Mouse (Mus musculus) layer of hippocampus, adult 2 months (tissue): ENCODE data around the gene Frmpd1. TPM values are rescaled to one million over a fixed set of nuclear protein-coding genes. Genes with fewer than 3 reads are reported as not detected.

Experiments
- DNase-seq, 2 experiments: peaks; one replicate each; pipeline ENCODE4 v3.0.0; 2022; ENCODE audit warnings: low spot score in 2 of 2
- H3K27ac ChIP-seq: fragments of 200-600 bp; 2 replicates; pipeline ENCODE4 v1.8.1; 2022
- H3K4me3 ChIP-seq: fragments of 200-600 bp; 2 replicates; pipeline ENCODE4 v1.8.1; 2022; ENCODE audit warnings: mild to moderate bottlenecking
- CTCF ChIP-seq: fragments of 200-600 bp; conservative IDR thresholded peaks from 2 replicates; pipeline ENCODE4 v1.8.1; 2022; ENCODE audit warnings: antibody characterized with exemption, mild to moderate bottlenecking, moderate library complexity
- total RNA-seq, 2 experiments: library from RNA; stranded (reverse); gene quantifications; 2 replicates each; pipeline ENCODE4 v1.2.3; 2021

Gene Frmpd1
- total RNA-seq, 2 experiments from 2014 or later, result 15.7 to 16.4 TPM

DNA sequence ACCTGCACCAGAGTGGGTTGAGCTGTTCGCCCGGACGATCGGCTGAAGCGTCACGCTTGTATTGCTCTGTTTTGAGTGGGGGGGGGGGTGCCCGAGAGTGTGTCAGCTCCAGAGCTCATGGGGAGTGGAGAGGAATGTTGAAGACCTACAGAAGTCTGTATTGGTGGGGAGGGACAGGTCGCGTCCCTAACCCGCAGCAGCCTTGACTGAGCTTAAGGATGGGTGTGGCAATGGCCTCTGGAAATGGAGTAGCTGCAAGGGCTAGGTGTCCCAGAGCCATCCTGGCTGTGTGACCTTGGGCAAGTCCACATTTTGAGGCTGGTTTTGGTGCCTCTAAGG lies 625 bp downstream of the Frmpd1 start:
- DNase-seq, result no peak
- TF ChIP-seq CTCF, result no peak
- Histone ChIP-seq H3K27ac (peak overlapping the region; percentile 90), H3K4me3 (peak overlapping the region; percentile 88)

DNA sequence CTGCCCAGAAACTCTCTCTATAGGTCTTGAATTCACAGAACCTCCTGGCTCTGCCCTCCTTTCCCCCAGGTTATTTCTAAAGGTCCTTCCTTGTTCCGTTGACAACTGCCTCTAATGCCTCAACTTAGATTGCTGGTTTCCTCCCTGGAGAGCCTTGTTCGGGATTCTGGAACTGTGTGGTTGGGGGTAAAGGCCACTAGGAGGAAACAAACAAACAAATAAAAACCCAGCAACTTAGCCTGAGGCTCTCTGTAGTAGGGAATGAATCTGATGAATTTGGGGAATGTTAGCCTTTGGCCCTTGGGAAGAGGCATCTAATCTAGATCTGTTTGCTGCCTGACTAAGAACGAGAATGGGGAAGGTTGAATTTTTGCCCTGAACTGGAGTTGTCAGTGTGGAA lies 13.6 kb downstream of the Frmpd1 start:
- TF ChIP-seq CTCF, result no peak
- Histone ChIP-seq H3K4me3 (no peak overlapping the region), H3K27ac (no peak overlapping the region)
- no peak for DNase-seq

GRCm38 (mm10) chr4:45203283-45203682 lies 18.6 kb downstream of the Frmpd1 start:
- DNase-seq, result no peak
- H3K4me3 ChIP-seq, result no peak overlapping the region
- TF ChIP-seq CTCF, result no peak
- no peak overlapping the region for H3K27ac ChIP-seq

DNA sequence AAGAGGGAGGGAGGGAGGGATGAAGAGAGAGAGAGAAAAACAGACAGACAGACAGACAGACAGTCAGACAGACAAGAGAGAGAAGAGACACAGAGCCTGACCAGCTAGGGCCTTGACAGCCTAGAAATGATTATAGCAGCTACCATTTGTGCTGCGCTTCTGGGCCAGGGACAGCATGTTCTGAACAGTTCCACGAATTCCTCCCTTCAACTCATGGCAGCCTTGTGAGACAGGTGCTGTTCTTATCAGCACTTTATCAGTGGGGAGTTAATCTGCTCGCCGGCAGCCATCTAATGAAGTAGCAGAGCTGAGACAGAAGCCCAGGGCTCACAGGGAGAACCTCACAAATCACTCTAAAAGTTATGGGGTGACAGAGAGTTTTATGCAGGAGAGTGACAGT lies 22.8 kb downstream of the Frmpd1 start:
- DNase-seq, result no peak
- no peak for TF ChIP-seq CTCF
- Histone ChIP-seq H3K4me3 (no peak overlapping the region), H3K27ac (peak overlapping the region; percentile 58; the same call in 1 of the 2 replicates)

GRCm38 (mm10) chr4:45208832-45209363 lies 24.2 kb downstream of the Frmpd1 start:
- peak; percentile 22 to 64 for DNase-seq
- Histone ChIP-seq H3K27ac (peak overlapping the region; percentile 58), H3K4me3 (peak overlapping the region; percentile 11; the same call in 1 of the 2 replicates)
- no peak for TF ChIP-seq CTCF

DNA sequence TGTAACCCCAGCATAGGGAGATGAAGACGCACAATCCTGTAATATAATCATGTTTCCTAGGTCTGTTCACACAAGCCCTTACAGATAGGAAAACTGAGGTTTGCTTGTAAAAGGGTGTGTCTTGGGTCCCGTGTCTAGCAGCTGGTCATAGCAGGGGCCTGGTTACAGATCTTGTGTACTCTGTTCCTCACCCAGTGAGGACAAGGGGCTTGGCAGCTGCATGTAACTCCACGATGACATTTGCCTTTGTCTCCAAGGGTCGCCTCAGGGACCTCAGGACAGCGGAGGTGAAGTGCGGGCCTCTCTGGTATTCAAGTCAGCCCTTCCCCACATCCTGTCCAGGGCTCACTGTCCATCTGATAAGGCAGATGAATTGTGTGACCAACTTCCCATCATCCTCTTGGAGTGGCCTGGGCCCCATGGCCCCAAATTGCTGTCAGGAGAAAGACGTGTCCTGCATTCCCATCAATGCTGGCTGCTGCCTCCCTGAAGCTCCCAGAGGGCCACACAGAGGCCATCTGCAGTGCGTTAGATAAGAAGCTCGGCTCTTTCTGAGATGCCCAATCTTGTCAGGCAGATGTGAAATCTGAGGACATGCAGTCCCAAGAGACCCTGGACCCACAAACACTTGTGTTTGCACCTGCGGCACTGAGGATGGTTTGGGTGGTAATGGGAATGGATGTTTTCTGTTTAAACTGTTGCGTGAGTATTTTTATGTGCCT lies 27.8 kb downstream of the Frmpd1 start:
- TF ChIP-seq CTCF, result no peak

DNA sequence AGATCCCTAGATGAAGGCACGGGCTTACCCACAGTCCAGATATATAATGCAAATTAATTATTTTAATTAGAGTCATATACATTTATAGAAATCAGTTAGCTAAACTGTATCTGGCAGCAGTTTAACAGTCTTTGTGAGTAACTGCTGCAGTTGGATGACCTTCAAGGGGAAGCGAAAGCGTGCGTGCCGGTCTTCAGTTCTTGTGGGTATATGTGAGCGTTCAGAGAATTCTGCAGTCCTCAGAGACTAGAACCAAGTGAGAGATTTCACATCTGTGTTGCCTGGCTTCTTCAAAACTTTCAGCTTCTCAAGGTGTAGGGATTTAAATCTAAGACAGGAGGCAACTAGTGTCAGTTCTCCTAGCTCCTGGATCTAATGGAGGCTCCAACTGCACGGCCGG lies 35.3 kb downstream of the Frmpd1 start:
- H3K27ac ChIP-seq, result no peak overlapping the region
- H3K4me3 ChIP-seq, result no peak overlapping the region
- TF ChIP-seq CTCF, result no peak
- DNase-seq, result no peak

More for the DNA sequence above, 27.8 kb downstream of the Frmpd1 start:
- DNase-seq, result no peak
- H3K4me3 ChIP-seq, result no peak overlapping the region
- no peak overlapping the region for H3K27ac ChIP-seq

DNA sequence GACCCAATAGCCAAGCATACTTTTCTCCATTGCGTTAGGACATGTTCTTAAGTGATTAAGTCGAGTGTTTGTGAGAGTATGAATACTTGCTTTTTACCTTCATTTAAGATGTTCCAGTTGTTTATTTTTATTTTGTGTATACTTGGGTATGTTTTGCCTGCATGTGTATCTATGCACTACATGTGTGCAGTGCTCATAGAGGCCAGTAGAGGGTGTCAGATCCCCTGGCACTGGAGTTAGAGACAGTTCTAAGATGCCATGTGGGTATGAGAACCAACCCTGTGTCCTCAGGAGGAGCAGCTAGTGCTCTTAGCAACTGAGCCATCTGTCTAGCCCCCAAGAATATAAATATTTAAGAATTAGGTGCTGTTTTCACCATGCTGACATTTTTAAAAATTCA lies 37.7 kb downstream of the Frmpd1 start:
- DNase-seq, result no peak
- H3K27ac ChIP-seq, result no peak overlapping the region
- TF ChIP-seq CTCF, result peak; percentile 58
- H3K4me3 ChIP-seq, result no peak overlapping the region

GRCm38 (mm10) chr4:45230263-45230662 lies 45.6 kb downstream of the Frmpd1 start:
- no peak for DNase-seq
- H3K4me3 ChIP-seq, result no peak overlapping the region
- TF ChIP-seq CTCF, result no peak
- no peak overlapping the region for H3K27ac ChIP-seq

GRCm38 (mm10) chr4:45238260-45238659 lies 53.6 kb downstream of the Frmpd1 start:
- Histone ChIP-seq H3K4me3 (no peak overlapping the region), H3K27ac (peak overlapping the region; percentile 55; the same call in 1 of the 2 replicates)
- TF ChIP-seq CTCF, result no peak
- peak in 1 of 2 experiments; percentile 30 for DNase-seq

DNA sequence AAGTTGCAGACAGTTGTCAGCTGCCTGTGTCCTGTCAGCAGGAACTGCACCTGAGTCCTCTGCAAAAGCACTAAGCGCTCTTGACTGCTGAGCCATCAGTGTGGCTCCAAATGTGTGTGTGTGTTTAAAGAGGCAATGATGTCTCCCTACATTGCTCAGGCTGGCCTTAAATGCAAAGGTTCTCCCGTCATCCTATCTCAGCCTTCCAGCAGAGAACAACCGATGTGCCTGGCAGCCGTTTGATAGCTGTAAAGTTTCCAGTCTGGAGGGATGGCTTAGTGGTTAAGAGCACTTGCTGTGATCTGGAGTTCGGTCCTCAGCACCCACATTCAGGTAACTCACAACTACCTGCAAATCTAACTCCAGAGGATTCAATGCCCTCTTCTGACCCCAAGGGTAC lies 56.7 kb downstream of the Frmpd1 start:
- no peak overlapping the region for H3K4me3 ChIP-seq
- no peak for DNase-seq

GRCm38 (mm10) chr4:45242163-45242562 lies 57.5 kb downstream of the Frmpd1 start:
- H3K4me3 ChIP-seq, result no peak overlapping the region
- TF ChIP-seq CTCF, result no peak
- no peak for DNase-seq
- no peak overlapping the region for H3K27ac ChIP-seq

More for the DNA sequence above, 56.7 kb downstream of the Frmpd1 start:
- no peak overlapping the region for H3K27ac ChIP-seq
- TF ChIP-seq CTCF, result no peak

DNA sequence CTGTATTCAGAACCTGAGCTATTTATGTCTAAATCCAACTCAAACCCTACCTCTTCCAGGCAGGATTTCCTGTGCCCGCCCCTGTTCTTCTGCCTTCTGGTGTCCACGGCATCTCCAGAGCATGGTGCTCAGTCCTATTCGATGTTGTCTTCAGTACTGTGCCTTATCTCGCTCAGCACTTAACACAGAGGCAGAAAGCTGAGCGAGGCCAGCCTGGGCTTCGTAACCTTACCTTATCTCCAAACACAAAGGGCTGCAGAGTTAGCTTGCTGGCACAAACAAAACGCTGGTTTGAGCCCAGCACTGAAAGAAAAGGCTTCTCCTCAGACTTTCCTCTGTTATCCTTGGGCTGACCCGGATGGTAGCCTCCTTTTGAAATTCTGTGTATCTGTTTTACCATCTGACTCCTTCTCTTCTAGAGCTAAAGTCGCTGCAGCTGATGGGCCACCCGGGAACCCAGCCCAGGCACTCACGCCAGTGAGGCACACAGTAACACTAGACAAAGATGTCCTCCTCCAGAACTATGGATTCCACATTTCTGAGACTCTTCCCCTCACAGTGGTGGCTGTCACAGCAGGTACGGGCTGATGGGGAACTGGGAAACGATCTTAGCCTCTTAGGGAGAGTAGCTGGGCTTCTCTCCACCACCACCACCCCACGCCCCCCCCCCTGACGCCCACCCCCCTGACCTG lies 58.7 kb downstream of the Frmpd1 start:
- TF ChIP-seq CTCF, result no peak
- Histone ChIP-seq H3K27ac (no peak overlapping the region), H3K4me3 (no peak overlapping the region)
- DNase-seq, result no peak
